Mouse (Mus musculus): ENCODE measurements around the gene Ddx18. TPM values are rescaled to one million over a fixed set of nuclear protein-coding genes. Genes with fewer than 3 reads are reported as not detected.

Ddx18 gene
- total and polyA plus RNA-seq, 3 experiments = 62.8 to 198 (median 69.7) TPM

DNA sequence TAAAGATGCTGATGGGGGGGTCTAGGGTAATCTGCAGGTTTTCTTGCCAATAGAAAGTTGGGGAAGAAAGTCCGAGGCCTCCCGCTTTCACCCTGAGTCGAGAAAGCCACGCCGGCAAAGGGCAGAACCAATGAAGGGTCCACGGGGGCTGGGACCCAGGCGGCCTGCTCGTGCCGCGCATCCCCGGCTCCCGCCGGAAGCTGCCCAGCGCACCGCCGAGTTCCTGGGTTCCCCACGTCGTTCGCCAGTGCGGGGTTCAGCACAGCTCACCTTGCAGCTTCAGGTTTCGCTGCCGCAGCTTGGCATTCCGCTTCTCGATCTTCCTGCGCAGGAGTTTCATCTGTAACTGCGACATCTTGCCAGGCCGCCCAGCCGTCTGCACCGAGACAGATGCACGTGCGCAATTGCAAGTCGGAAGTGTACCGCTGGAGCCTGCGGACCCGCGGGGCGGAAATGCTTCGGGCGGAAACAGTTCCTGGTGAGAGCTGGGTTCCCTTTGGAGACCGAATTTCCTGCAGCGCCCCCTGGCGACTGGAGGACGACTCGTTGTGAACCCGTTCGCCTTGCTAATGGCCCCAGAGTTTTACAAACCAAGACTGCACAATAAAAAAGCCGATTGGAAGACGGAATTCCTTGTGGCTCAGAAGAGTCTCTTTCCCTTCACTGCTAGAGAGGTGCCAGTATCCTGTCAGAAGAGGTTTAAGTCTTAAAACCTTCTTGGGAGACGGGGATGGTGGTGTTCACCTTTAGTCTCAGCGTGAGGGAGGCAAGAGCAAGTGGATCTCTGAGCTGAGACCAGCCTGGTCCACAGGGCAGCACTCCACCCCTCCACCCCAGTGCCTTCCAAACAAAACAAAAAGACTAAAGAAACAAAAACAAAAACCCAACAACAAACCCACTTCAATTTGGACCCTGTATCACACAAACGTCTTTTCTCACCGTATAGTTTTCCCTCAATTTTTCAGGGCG, at the start of gene Ddx18 (continued):
- no peak for TF ChIP-seq ZMIZ1 (IDR thresholded peaks at IDR 0.05; ENCODE audit: low read depth, low read length)

DNA sequence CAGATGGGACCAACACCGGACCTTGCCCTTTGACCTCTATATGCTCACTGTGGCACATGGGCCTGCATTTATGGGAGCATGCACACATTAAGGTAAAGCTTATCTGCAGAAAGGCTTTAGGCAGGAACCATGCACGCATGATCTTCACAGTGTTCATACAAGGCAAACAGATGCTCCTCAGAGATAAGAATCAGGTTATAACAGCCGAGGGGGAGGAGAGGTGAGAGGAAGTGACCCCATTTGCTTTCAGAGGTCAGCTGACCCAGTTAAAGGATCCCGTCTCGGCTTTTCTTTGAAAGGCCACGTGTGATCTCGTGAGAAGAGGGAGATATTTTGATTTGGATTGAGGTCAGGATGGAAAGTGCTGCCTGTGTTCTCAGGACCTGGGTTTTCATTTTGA, 40.2 kb upstream of the Ddx18 start:
- H3K36me3 ChIP-seq (replicated peaks in 1 of 2; ENCODE audit: control insufficient read depth in 1 of 2, insufficient read depth in 1 of 2, low read length in 1 of 2) = no peaks in the 10 kb centered on the region
- H3K27ac ChIP-seq (ENCODE audit: insufficient read depth, low read depth) = no peak overlapping the region
- no peak overlapping the region for H3K4me2 ChIP-seq (ENCODE audit: insufficient read depth, low read depth, poor library complexity, severe bottlenecking)
- H3K9me3 ChIP-seq (replicated peaks; ENCODE audit: low read length) = no peaks in the 10 kb centered on the region
- in situ Hi-C loops (cut with MboI; ENCODE audit: low pct_ligation_motif_present, low pct_unique_long_range_greater_than_20kb, low sequenced_read_pairs) = no loop called here
- no peak for DNase-seq (ENCODE audit: extremely low read depth)
- dilution Hi-C loops (cut with MboI; ENCODE audit: extremely low pct_ligation_motif_present, extremely low pct_unique_long_range_greater_than_20kb, low sequenced_read_pairs) = no loop called here
- no peaks in the 10 kb centered on the region for H3K4me1 ChIP-seq (ENCODE audit: control insufficient read depth in 1 of 2, insufficient read depth in 2 of 2)
- no peak for TF ChIP-seq RAD21 (IDR thresholded peaks at IDR 0.05; ENCODE audit: low read depth, low read length)
- no peak for TF ChIP-seq IRF4 (IDR thresholded peaks at IDR 0.05; ENCODE audit: low read depth, low read length)
- TF ChIP-seq HCFC1 (IDR thresholded peaks at IDR 0.05; ENCODE audit: low read depth, low read length) = no peak
- TF ChIP-seq UBTF (IDR thresholded peaks at IDR 0.05; ENCODE audit: low read depth, low read length) = no peak
- TF ChIP-seq MYC (IDR thresholded peaks at IDR 0.05; ENCODE audit: low read depth, low read length) = no peak
- TF ChIP-seq MAFK (IDR thresholded peaks at IDR 0.05; ENCODE audit: insufficient replicate concordance, low read length) = no peak
- TF ChIP-seq NELFE (IDR thresholded peaks at IDR 0.05; ENCODE audit: low read depth, low read length) = no peak
- no peak for TF ChIP-seq ZKSCAN1 (IDR thresholded peaks at IDR 0.05; ENCODE audit: borderline replicate concordance, low read depth, low read length)
- no peak for TF ChIP-seq ZC3H11A (IDR thresholded peaks at IDR 0.05; ENCODE audit: low read depth, low read length)
- no peak for TF ChIP-seq GABPA (IDR thresholded peaks at IDR 0.05; ENCODE audit: insufficient replicate concordance, low read depth, low read length)
- no peak overlapping the region for H3K4me3 ChIP-seq (replicated peaks in 1 of 3; ENCODE audit: low read depth in 2 of 3, low read length in 2 of 3, poor library complexity in 1 of 3)
- no peaks in the 10 kb centered on the region; the same call in 1 of the 2 replicates for H3K79me2 ChIP-seq (replicated peaks; ENCODE audit: control insufficient read depth, extremely low read depth, insufficient read depth, poor library complexity, severe bottlenecking)
- H3K27me3 ChIP-seq (replicated peaks) = peaks cover 80% of the 10 kb centered on the region
- no peak overlapping the region for H3K9ac ChIP-seq (ENCODE audit: insufficient read depth, low read depth)

DNA sequence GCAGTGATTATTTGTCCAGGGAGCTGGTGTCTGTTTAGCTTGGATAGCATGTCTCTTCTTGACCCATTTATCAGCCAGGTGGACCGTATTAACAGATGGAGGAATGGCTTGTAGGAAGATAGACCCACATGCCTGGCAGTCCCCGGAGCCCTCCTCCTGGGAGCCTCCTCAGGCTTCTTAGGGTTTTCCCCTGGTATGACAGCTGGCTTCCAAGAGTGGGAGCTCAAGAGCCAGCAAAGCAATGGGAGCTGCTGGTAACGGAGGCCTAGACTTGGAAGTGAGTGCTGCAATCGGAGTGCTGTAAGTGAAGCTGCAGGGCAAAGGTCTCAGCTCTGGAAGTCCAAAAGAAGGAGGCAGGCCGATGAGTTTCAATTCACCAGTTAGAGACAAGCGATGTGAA, 37.3 kb upstream of the Ddx18 start:
- Histone ChIP-seq H3K27ac (ENCODE audit: insufficient read depth, low read depth) (no peak overlapping the region), H3K9me3 (replicated peaks; ENCODE audit: low read length) (no peaks in the 10 kb centered on the region), H3K9ac (ENCODE audit: insufficient read depth, low read depth) (no peak overlapping the region), H3K4me1 (ENCODE audit: control insufficient read depth in 1 of 2, insufficient read depth in 2 of 2) (no peaks in the 10 kb centered on the region), H3K4me2 (ENCODE audit: insufficient read depth, low read depth, poor library complexity, severe bottlenecking) (no peak overlapping the region), H3K79me2 (replicated peaks; ENCODE audit: control insufficient read depth, extremely low read depth, insufficient read depth, poor library complexity, severe bottlenecking) (no peaks in the 10 kb centered on the region; the same call in 1 of the 2 replicates), H3K36me3 (replicated peaks in 1 of 2; ENCODE audit: control insufficient read depth in 1 of 2, insufficient read depth in 1 of 2, low read length in 1 of 2) (no peaks in the 10 kb centered on the region), H3K27me3 (replicated peaks) (peaks cover 76% of the 10 kb centered on the region), H3K4me3 (replicated peaks in 1 of 3; ENCODE audit: low read depth in 2 of 3, low read length in 2 of 3, poor library complexity in 1 of 3) (no peak overlapping the region)
- TF ChIP-seq JUN (IDR thresholded peaks at IDR 0.05; ENCODE audit: insufficient read depth, low read depth, low read length) (no peak), ZC3H11A (IDR thresholded peaks at IDR 0.05; ENCODE audit: low read depth, low read length) (no peak), CTCF (conservative IDR thresholded peaks at IDR 0.05 in 1 of 2, IDR thresholded peaks at IDR 0.05 in 1 of 2; ENCODE audit: low read depth in 2 of 2, low read length in 2 of 2) (no peak), USF2 (conservative IDR thresholded peaks at IDR 0.05; ENCODE audit: low read depth, low read length) (no peak), SMC3 (IDR thresholded peaks at IDR 0.05; ENCODE audit: low read depth, low read length) (no peak), ZMIZ1 (IDR thresholded peaks at IDR 0.05; ENCODE audit: low read depth, low read length) (no peak), NRF1 (IDR thresholded peaks at IDR 0.05; ENCODE audit: low read depth, low read length) (no peak), CHD1 (IDR thresholded peaks at IDR 0.05; ENCODE audit: low read depth, low read length) (no peak), ELF1 (IDR thresholded peaks at IDR 0.05; ENCODE audit: low read depth, low read length) (no peak), POLR2A (IDR thresholded peaks at IDR 0.05; ENCODE audit: low read depth, low read length) (no peak), TCF12 (IDR thresholded peaks at IDR 0.05; ENCODE audit: low read depth, low read length) (no peak), SIN3A (IDR thresholded peaks at IDR 0.05; ENCODE audit: low read length) (no peak), MXI1 (IDR thresholded peaks at IDR 0.05; ENCODE audit: low read depth, low read length) (no peak), MEF2A (IDR thresholded peaks at IDR 0.05; ENCODE audit: borderline replicate concordance, low read depth, low read length) (no peak), EP300 (IDR thresholded peaks at IDR 0.05; ENCODE audit: low read length) (no peak), ETS1 (conservative IDR thresholded peaks at IDR 0.05; ENCODE audit: low read depth, low read length) (no peak), NELFE (IDR thresholded peaks at IDR 0.05; ENCODE audit: low read depth, low read length) (no peak)
- in situ Hi-C loops (cut with MboI; ENCODE audit: low pct_ligation_motif_present, low pct_unique_long_range_greater_than_20kb, low sequenced_read_pairs) (no loop called here), dilution Hi-C loops (cut with MboI; ENCODE audit: extremely low pct_ligation_motif_present, extremely low pct_unique_long_range_greater_than_20kb, low sequenced_read_pairs) (no loop called here)
- DNase-seq (ENCODE audit: extremely low read depth) = no peak

Measured in CH12.LX (cell line).